Mouse (Mus musculus) midbrain, embryonic 13.5 days (tissue): Measurements from ENCODE around the gene Gbf1. TPM values are rescaled to one million over a fixed set of nuclear protein-coding genes. Genes with fewer than 3 reads are reported as not detected.

Experiments used
- ATAC-seq: fragments of 200-750 bp; cut with Nextera tagmentation; 2 replicates; pipeline ENCODE4 v1.8.0; 2017; ENCODE audit warnings: mild to moderate bottlenecking, moderate TSS enrichment, moderate library complexity
- H3K27ac ChIP-seq: fragments of 300-500 bp; sonication (generic); 2 replicates; pipeline ENCODE4 v1.5.1; 2015; ENCODE audit warnings: inconsistent platforms, mild to moderate bottlenecking, moderate library complexity
- H3K27me3 ChIP-seq: fragments of 300-500 bp; sonication (generic); 2 replicates; pipeline ENCODE4 v1.6.1; 2015; ENCODE audit warnings: mild to moderate bottlenecking, inconsistent platforms
- H3K36me3 ChIP-seq: fragments of 300-500 bp; sonication (generic); 2 replicates; pipeline ENCODE4 v1.6.1; 2015; ENCODE audit warnings: mild to moderate bottlenecking, inconsistent platforms
- H3K4me1 ChIP-seq: fragments of 300-500 bp; sonication (generic); replicated peaks from 2 replicates; pipeline ENCODE4 v1.6.1; 2015; ENCODE audit warnings: inconsistent platforms
- H3K4me2 ChIP-seq: fragments of 300-500 bp; sonication (generic); replicated peaks from 2 replicates; pipeline ENCODE4 v1.6.1; 2015; ENCODE audit warnings: moderate library complexity, mild to moderate bottlenecking, inconsistent platforms
- H3K4me3 ChIP-seq: fragments of 300-500 bp; sonication (generic); replicated peaks from 2 replicates; pipeline ENCODE4 v1.5.1; 2015; ENCODE audit warnings: mild to moderate bottlenecking, inconsistent platforms
- H3K9ac ChIP-seq: fragments of 300-500 bp; sonication (generic); replicated peaks from 2 replicates; pipeline ENCODE4 v1.6.1; 2015; ENCODE audit warnings: mild to moderate bottlenecking, inconsistent platforms
- H3K9me3 ChIP-seq: fragments of 300-500 bp; sonication (generic); 2 replicates; pipeline ENCODE4 v1.6.1; 2016; ENCODE audit warnings: mild to moderate bottlenecking, inconsistent platforms
- WGBS: fragments of 180-500 bp; shearing (Covaris S2); methylation state at CpG from one replicate; pipeline ENCODE4 v1.1.7; 2015; 5-methylcytosine and 5-hydroxymethylcytosine counted together
- polyA plus RNA-seq: library from polyadenylated mRNA; unstranded; fragments of >200 nt; fragmentation: Nextera tagmentation; extraction: Ambion mirVana; gene quantifications from 2 replicates; pipeline ENCODE4 v1.2.1, GENCODE M21; 2015

Gene Gbf1
- polyA plus RNA-seq, 1 experiment from 2014 or later = 70.5 TPM

DNA sequence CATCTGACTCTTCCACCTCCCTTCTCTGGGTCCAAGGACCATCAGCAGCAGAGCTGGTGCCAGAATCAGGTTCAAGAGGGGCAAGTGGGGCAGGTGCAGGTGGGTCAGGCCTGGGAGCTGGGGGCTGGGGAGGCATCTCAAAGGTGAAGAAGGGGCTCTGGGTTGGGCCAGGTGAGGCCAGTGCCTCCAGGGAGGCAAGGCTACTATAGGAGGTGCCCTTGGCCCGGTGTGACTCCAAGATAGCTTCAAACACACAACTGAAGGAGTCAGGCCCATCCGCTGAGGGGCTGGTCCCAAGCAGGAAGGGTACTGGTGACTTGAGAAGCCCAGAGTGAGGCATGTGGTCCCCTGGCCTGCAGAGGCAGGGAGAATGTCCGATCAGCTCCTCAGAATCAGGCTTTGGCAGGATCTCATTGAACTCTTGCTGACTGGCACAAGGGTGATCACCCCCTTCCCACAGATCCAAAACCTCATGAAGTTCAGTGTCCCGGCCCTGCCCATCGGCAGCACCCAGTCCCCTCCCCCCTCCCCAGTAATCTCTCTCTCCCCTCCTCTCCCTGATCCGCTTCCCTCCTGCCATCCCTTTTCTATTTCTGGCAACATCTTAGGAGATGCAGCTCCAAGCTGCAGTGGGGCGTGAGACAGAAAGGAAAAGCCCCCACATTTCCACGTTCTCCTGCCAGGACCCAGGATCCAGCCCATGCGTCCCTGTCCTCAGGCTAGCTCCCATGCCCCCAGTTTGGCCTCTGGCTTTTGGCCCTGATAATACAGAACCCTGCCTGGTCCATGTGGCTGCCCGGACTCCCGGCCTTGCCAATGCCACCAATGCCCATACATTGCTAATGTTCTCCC is 170.1 kb downstream of the Gbf1 start:
- 50% methylated on average over 11 of the region's 11 CpGs for WGBS
- Histone ChIP-seq H3K9ac (peak overlapping the region; percentile 50), H3K36me3 (no peaks in the 10 kb centered on the region), H3K4me3 (no peak overlapping the region), H3K4me1 (peaks cover 96% of the 10 kb centered on the region), H3K27ac (peak overlapping the region; percentile 85), H3K9me3 (no peaks in the 10 kb centered on the region), H3K27me3 (peaks cover 50% of the 10 kb centered on the region), H3K4me2 (peak overlapping the region; percentile 43)
- ATAC-seq = no peak

GRCm38 (mm10) chr19:46322996-46323572 is 170.8 kb downstream of the Gbf1 start:
- Histone ChIP-seq H3K27me3 (peaks cover 43% of the 10 kb centered on the region), H3K4me2 (peak overlapping the region; percentile 43; the same call in 1 of the 2 replicates), H3K9ac (peak overlapping the region; percentile 50), H3K27ac (peak overlapping the region; percentile 85), H3K4me1 (peaks cover 95% of the 10 kb centered on the region), H3K4me3 (no peak overlapping the region), H3K9me3 (no peaks in the 10 kb centered on the region), H3K36me3 (no peaks in the 10 kb centered on the region)
- ATAC-seq = no peak
- 81% methylated on average over 13 of the region's 13 CpGs for WGBS

DNA sequence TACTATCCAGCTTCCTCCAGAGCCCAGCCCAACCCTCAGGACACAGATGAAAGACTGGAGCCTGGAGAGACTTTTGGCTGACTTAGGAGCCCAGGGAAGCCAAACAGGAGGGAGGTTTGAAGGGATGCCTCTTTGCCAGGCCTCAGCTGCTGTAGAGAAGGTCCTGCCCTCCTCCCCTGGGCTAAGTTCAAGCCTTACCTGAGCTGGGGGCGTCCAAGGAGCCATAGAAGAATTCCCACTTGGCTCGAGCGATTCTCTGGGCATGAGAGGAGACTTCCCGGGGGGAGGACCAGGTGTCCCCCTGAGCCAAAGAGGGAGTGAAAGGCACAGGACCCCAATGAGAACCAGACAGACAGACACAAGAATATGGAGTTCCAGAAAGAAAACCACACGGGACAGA is 171.4 kb downstream of the Gbf1 start:
- Histone ChIP-seq H3K4me2 (no peak overlapping the region), H3K4me3 (no peak overlapping the region), H3K36me3 (no peaks in the 10 kb centered on the region), H3K9me3 (no peaks in the 10 kb centered on the region), H3K4me1 (peaks cover 89% of the 10 kb centered on the region), H3K9ac (0 out of 2 replicates have a peak overlapping the region, but pooled peaks have one; percentile 50), H3K27me3 (peaks cover 37% of the 10 kb centered on the region), H3K27ac (no peak overlapping the region)
- no peak for ATAC-seq
- WGBS = 74% methylated on average over 5 of the region's 5 CpGs

DNA sequence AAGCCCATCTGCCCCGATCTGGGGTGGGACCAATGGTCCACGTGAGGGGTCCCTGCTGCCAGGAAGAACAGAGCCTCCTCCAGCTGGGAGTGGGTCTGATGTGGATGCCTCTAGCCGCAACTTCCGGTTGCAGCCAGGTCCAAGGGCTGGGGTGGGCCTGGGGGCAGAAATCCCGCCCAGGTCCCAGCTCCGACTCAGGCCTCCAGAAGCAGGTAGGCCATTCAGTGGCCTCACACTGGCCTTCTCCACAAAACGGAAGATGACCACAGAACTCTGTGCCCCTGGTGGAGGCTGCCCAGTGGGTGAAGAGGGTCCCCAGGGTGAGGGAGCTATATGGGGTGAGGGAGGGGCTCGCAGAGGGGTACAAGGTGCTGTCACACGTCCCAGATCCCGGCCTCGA is 172.1 kb downstream of the Gbf1 start:
- no peaks in the 10 kb centered on the region for H3K9me3 ChIP-seq
- H3K4me3 ChIP-seq = peak overlapping the region; percentile 62; the same call in 1 of the 2 replicates
- ATAC-seq = no peak
- no peaks in the 10 kb centered on the region for H3K36me3 ChIP-seq
- peaks cover 89% of the 10 kb centered on the region for H3K4me1 ChIP-seq
- no peak overlapping the region for H3K27ac ChIP-seq
- peaks cover 30% of the 10 kb centered on the region for H3K27me3 ChIP-seq
- peak overlapping the region; percentile 50; the same call in 1 of the 2 replicates for H3K9ac ChIP-seq
- peak overlapping the region; percentile 100 for H3K4me2 ChIP-seq
- 83% methylated on average over 11 of the region's 11 CpGs for WGBS

- no peak overlapping the region for H3K27ac ChIP-seq
- peak overlapping the region; percentile 50; the same call in 1 of the 2 replicates for H3K9ac ChIP-seq
- H3K27me3 ChIP-seq = peaks cover 25% of the 10 kb centered on the region
- H3K9me3 ChIP-seq = no peaks in the 10 kb centered on the region
- H3K4me1 ChIP-seq = peaks cover 89% of the 10 kb centered on the region
- H3K4me2 ChIP-seq = peak overlapping the region; percentile 100
- H3K4me3 ChIP-seq = peak overlapping the region; percentile 62
- ATAC-seq = no peak
- no peaks in the 10 kb centered on the region for H3K36me3 ChIP-seq
- 66% methylated on average over 5 of the region's 5 CpGs for WGBS
Observed at GRCm38 (mm10) chr19:46324918-46325317, 172.6 kb downstream of the Gbf1 start.

DNA sequence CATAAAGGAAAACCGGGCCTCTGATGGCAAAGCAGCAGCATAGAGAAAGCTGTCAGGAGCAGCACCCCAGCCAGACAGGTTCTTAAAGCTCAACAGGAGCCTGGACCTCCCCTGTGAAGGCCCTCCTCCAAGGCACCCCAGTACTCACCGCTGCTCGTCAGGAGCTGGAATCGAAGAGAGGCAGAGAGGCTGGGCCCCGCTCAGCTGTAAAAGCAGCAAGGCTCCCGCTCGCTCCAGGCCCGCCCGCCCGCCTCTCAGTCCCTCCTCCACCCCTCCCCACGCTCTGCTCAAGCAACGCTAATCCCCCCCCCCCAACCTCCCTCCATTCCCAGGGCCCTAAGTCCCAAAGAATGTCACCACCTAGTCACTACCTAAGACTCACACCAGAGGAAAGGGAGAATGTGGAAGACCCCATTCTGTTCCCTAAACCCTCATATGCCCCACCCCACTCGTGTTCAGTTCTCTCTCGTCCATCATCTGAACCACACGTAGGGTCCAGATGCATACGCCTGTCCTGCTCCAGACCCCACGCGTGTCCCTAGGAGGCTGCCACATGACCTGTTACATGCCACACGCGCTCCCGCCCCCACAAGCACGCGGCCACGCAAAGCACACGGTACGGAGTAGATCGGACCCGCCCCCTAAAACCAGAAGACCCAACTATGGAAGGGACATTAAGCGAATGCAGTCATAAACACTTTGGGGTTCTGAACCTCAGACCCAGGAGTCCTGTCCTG is 173.9 kb downstream of the Gbf1 start:
- peaks cover 81% of the 10 kb centered on the region for H3K4me1 ChIP-seq
- 2% methylated on average over 26 of the region's 29 CpGs for WGBS
- H3K9me3 ChIP-seq = no peaks in the 10 kb centered on the region
- peak overlapping the region; percentile 96 for H3K27ac ChIP-seq
- peak overlapping the region; percentile 62 for H3K4me3 ChIP-seq
- peak overlapping the region; percentile 100 for H3K4me2 ChIP-seq
- peak overlapping the region; percentile 80 for H3K9ac ChIP-seq
- no peak for ATAC-seq
- H3K36me3 ChIP-seq = peaks cover 11% of the 10 kb centered on the region
- H3K27me3 ChIP-seq = peaks cover 16% of the 10 kb centered on the region

GRCm38 (mm10) chr19:46326756-46327305 is 174.5 kb downstream of the Gbf1 start, which contains the start of gene Psd:
Psd (minus strand) TSS chr19:46327156.
- Histone ChIP-seq H3K9ac (peak within 1 kb of the TSS; percentile 80), H3K4me2 (peak within 1 kb of the TSS; percentile 100), H3K27ac (peak within 1 kb of the TSS; percentile 96), H3K4me3 (peak within 1 kb of the TSS; percentile 62), H3K4me1 (peaks cover 75% of the 10 kb centered on the region), H3K36me3 (peaks cover 18% of the 10 kb centered on the region), H3K9me3 (no peaks in the 10 kb centered on the region), H3K27me3 (peaks cover 16% of the 10 kb centered on the region)
- under 1% methylated on average over 31 of the region's 35 CpGs for WGBS
- no peak for ATAC-seq

DNA sequence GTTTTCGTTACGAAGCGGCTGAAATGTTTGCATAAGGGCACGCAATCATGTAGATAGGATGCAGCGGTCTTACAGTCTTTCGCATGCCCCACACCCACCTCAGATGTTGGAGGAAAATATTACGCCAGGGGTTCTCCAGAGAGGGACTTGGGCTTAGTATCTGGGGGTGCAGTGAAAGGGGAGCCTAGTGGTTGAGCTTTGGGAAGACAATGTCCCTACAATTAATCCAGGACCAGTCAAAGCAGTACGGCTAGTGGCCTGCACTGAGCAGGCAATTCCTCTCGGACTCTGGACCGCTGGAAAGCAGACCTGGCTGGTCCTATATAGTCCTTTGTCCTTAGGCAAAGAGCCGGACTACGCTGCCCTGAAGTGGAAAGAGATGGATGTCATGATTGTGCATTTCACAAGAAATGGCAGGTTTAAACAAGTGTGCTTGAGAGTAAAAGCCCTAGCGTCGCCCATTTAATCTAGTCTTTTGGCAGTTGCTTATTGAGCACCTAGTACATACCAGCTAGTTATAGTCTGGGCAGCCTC is 175.3 kb downstream of the Gbf1 start:
- Histone ChIP-seq H3K4me3 (peak overlapping the region; percentile 62), H3K4me1 (peaks cover 67% of the 10 kb centered on the region), H3K27me3 (peaks cover 16% of the 10 kb centered on the region), H3K9me3 (no peaks in the 10 kb centered on the region), H3K36me3 (peaks cover 26% of the 10 kb centered on the region), H3K27ac (peak overlapping the region; percentile 96), H3K4me2 (peak overlapping the region; percentile 100), H3K9ac (peak overlapping the region; percentile 80)
- 32% methylated on average over 14 of the region's 14 CpGs for WGBS
- peak; percentile 10 for ATAC-seq

GRCm38 (mm10) chr19:46328081-46329030 is 176.0 kb downstream of the Gbf1 start, which contains the start of gene Fbxl15:
Fbxl15 (plus strand) TSS chr19:46328184.
- WGBS = under 1% methylated on average over 79 of the region's 81 CpGs
- Histone ChIP-seq H3K27ac (peak within 1 kb of the TSS; percentile 96), H3K27me3 (peaks cover 16% of the 10 kb centered on the region), H3K4me3 (peak within 1 kb of the TSS; percentile 62), H3K36me3 (peaks cover 27% of the 10 kb centered on the region), H3K9me3 (no peaks in the 10 kb centered on the region), H3K4me1 (peaks cover 60% of the 10 kb centered on the region), H3K4me2 (peak within 1 kb of the TSS; percentile 100), H3K9ac (peak within 1 kb of the TSS; percentile 80)
- ATAC-seq = peak; percentile 87

- H3K4me3 ChIP-seq = peak overlapping the region; percentile 62
- H3K36me3 ChIP-seq = peaks cover 27% of the 10 kb centered on the region
- H3K27ac ChIP-seq = peak overlapping the region; percentile 96
- WGBS = under 1% methylated on average over 54 of the region's 54 CpGs
- no peak; the same call in 1 of the 2 replicates for ATAC-seq
- H3K9me3 ChIP-seq = no peaks in the 10 kb centered on the region
- H3K4me2 ChIP-seq = peak overlapping the region; percentile 100
- peaks cover 14% of the 10 kb centered on the region for H3K27me3 ChIP-seq
- H3K9ac ChIP-seq = peak overlapping the region; percentile 80
- H3K4me1 ChIP-seq = peaks cover 52% of the 10 kb centered on the region
Observed at GRCm38 (mm10) chr19:46329031-46329641, 176.8 kb downstream of the Gbf1 start.
